Mouse (Mus musculus) olfactory bulb, adult 2 months (tissue): ENCODE measurements around the gene Ccdc62. TPM values are rescaled to one million over a fixed set of nuclear protein-coding genes. Genes with fewer than 3 reads are reported as not detected.

Experiments
- H3K27ac ChIP-seq: fragments of 200-500 bp; 2 replicates; pipeline ENCODE4 v1.5.1; 2012; ENCODE audit warnings: low read depth, low read length; ENCODE audit not compliant: insufficient read depth
- H3K4me1 ChIP-seq: fragments of 200-500 bp; 2 replicates; pipeline ENCODE4 v1.6.1; 2012; ENCODE audit warnings: low read length; ENCODE audit not compliant: control insufficient read depth, insufficient read depth
- H3K4me3 ChIP-seq: fragments of 200-500 bp; 2 replicates; pipeline ENCODE4 v1.5.1; 2012; ENCODE audit warnings: mild to moderate bottlenecking, low read depth, low read length, moderate library complexity; ENCODE audit not compliant: insufficient read depth
- CTCF ChIP-seq: fragments of 200-500 bp; IDR thresholded peaks from 2 replicates; pipeline ENCODE4 v1.5.1; 2012; ENCODE audit warnings: low read depth, mild to moderate bottlenecking, low read length, moderate library complexity; ENCODE audit not compliant: insufficient read depth
- POLR2A ChIP-seq: fragments of 200-500 bp; IDR thresholded peaks from 2 replicates; pipeline ENCODE4 v1.6.1; 2012; ENCODE audit warnings: mild to moderate bottlenecking, low read depth, low read length, moderate library complexity; ENCODE audit not compliant: insufficient read depth
- WGBS: fragments of 180-500 bp; shearing (Covaris S2); methylation state at CpG from one replicate; pipeline ENCODE4 v1.1.7; 2018; 5-methylcytosine and 5-hydroxymethylcytosine counted together
- polyA plus RNA-seq: library from polyadenylated mRNA; stranded (reverse); fragments of >200 nt; gene quantifications from 2 replicates; pipeline ENCODE4 v1.2.4, GENCODE M21; 2012; ENCODE audit warnings: low replicate concordance; ENCODE audit not compliant: missing spikeins, insufficient read depth, insufficient read length

Ccdc62 gene
- polyA plus RNA-seq, 1 experiment = not detected

- Histone ChIP-seq H3K27ac (no peak overlapping the region), H3K4me1 (peaks cover 53% of the 10 kb centered on the region)
- WGBS = 44% methylated on average over 9 of the region's 9 CpGs
These were observed 70.8 kb downstream of the Ccdc62 start for GRCm38 (mm10) chr5:124001274-124001673.

DNA sequence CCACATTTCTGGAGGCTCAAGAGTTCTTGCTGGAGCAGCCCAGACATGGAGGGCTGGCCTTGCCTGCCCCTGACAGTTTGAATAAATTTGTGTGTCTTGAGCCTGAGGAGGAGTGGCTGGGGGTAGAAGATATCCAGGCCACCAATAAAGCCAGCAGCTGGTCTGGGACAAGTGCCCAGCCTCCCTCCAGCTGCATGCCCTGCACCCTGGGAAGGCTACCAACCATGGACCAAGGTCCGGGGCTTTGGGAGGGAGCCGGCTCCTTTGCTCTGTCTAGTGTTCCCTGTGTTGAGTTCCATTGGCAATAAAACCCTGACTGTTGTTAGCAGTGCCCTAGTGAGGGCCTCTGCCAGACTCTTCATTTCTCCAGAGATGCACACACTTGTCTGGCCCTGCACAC lies 72.4 kb downstream of the Ccdc62 start:
- Histone ChIP-seq H3K4me1 (peaks cover 47% of the 10 kb centered on the region), H3K4me3 (no peak overlapping the region), H3K27ac (no peak overlapping the region; the same call in 1 of the 2 replicates)
- TF ChIP-seq CTCF (no peak), POLR2A (no peak)
- 32% methylated on average over 2 of the region's 2 CpGs for WGBS

More at GRCm38 (mm10) chr5:124001274-124001673, 70.8 kb downstream of the Ccdc62 start:
- TF ChIP-seq CTCF (no peak), POLR2A (no peak)
- no peak overlapping the region for H3K4me3 ChIP-seq

DNA sequence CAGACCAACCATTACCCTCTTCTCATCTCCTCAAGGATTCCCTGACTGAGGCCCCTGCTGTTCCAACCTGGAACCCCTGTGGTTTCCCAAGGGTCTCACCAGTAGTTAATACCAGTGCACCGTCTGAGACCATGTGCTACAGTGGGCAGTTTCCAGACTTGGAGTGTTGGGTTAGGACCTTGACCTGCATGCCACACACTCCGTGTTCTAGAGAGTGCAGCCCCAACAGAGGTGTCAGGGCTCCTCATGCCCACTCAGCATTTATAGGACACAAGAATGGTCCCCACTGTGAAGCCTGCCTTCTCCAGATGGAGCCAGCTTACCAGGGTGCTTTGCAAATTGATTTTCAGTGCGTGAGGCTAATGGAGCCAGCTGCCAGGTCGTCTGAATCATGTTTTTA lies 72.9 kb downstream of the Ccdc62 start:
- WGBS = 35% methylated on average over 4 of the region's 4 CpGs
- Histone ChIP-seq H3K4me3 (no peak overlapping the region), H3K27ac (no peak overlapping the region; the same call in 1 of the 2 replicates), H3K4me1 (peaks cover 44% of the 10 kb centered on the region)
- TF ChIP-seq CTCF (no peak), POLR2A (no peak)

GRCm38 (mm10) chr5:124004356-124005150 lies 74.1 kb downstream of the Ccdc62 start:
- H3K4me3 ChIP-seq = no peak overlapping the region
- H3K4me1 ChIP-seq = peaks cover 44% of the 10 kb centered on the region
- no peak for TF ChIP-seq CTCF
- H3K27ac ChIP-seq = no peak overlapping the region
- WGBS = 57% methylated on average over 17 of the region's 17 CpGs

DNA sequence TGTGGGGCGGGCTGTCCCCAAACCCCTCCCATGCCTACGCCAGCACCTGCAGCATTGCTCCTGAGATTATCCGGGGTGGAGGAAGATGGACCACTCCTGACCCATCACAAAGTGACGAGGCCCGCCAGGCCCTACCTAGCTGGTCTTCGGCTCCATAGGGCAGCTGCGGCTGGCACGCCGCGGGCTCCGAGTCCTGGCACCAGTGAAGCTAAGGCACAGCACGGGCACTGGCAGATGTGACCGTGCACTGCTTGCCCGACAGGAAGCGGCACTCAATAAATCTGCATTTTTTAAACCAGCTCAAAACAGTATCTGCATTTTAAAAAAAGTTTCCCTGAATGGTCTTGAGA lies 74.6 kb downstream of the Ccdc62 start:
- Histone ChIP-seq H3K4me3 (no peak overlapping the region), H3K4me1 (peaks cover 44% of the 10 kb centered on the region), H3K27ac (no peak overlapping the region)
- 58% methylated on average over 15 of the region's 15 CpGs for WGBS
- TF ChIP-seq POLR2A = no peak
- no peak for TF ChIP-seq CTCF

- no peak for TF ChIP-seq CTCF
- TF ChIP-seq POLR2A = no peak
- WGBS = 41% methylated on average over 11 of the region's 11 CpGs
- peaks cover 45% of the 10 kb centered on the region for H3K4me1 ChIP-seq
- no peak overlapping the region for H3K27ac ChIP-seq
- H3K4me3 ChIP-seq = no peak overlapping the region
These were observed 75.1 kb downstream of the Ccdc62 start for GRCm38 (mm10) chr5:124005591-124005990.

- WGBS = 74% methylated on average over 26 of the region's 26 CpGs
These were observed 75.8 kb downstream of the Ccdc62 start for GRCm38 (mm10) chr5:124006082-124006873.

GRCm38 (mm10) chr5:124006891-124007491 lies 76.5 kb downstream of the Ccdc62 start:
- H3K27ac ChIP-seq = no peak overlapping the region
- no peak overlapping the region for H3K4me3 ChIP-seq
- 66% methylated on average over 17 of the region's 17 CpGs for WGBS
- no peak for TF ChIP-seq CTCF
- no peak for TF ChIP-seq POLR2A
- H3K4me1 ChIP-seq = peaks cover 51% of the 10 kb centered on the region

More at GRCm38 (mm10) chr5:124006082-124006873, 75.8 kb downstream of the Ccdc62 start:
- peaks cover 48% of the 10 kb centered on the region for H3K4me1 ChIP-seq
- H3K27ac ChIP-seq = no peak overlapping the region
- TF ChIP-seq CTCF = no peak
- no peak for TF ChIP-seq POLR2A
- H3K4me3 ChIP-seq = no peak overlapping the region

GRCm38 (mm10) chr5:124010077-124010476 lies 79.6 kb downstream of the Ccdc62 start:
- WGBS = 71% methylated on average over 8 of the region's 8 CpGs
- Histone ChIP-seq H3K4me1 (peaks cover 53% of the 10 kb centered on the region), H3K4me3 (no peak overlapping the region), H3K27ac (no peak overlapping the region)
- TF ChIP-seq CTCF = no peak
- TF ChIP-seq POLR2A = no peak
